Mouse (Mus musculus) ES-E14 (cell line): ENCODE measurements at regions not wholly inside any gene's neighbourhood (a gene's known extent, or its start where the extent isn't known, plus 50 kb on each side); places are given as distances from the start of the nearest gene placed in this dataset.

Experiments
- CHD2 ChIP-seq: IDR thresholded peaks from 2 replicates; pipeline ENCODE4 v1.6.1; 2014; ENCODE audit warnings: mild to moderate bottlenecking, low read depth, low read length, inconsistent platforms
- HCFC1 ChIP-seq: IDR thresholded peaks from 2 replicates; pipeline ENCODE4 v1.6.1; 2012; ENCODE audit warnings: low read length, inconsistent platforms, borderline replicate concordance; ENCODE audit not compliant: insufficient read depth
- MAFK ChIP-seq: IDR thresholded peaks from 2 replicates; pipeline ENCODE4 v1.6.1; 2014; ENCODE audit warnings: mild to moderate bottlenecking, low read depth, low read length, inconsistent platforms; ENCODE audit not compliant: insufficient read depth
- ZC3H11A ChIP-seq: IDR thresholded peaks from 2 replicates; pipeline ENCODE4 v1.6.1; 2012; ENCODE audit warnings: low read depth, mild to moderate bottlenecking, inconsistent platforms, low read length, borderline replicate concordance
- ZNF384 ChIP-seq: IDR thresholded peaks from 2 replicates; pipeline ENCODE4 v1.6.1; 2012; ENCODE audit warnings: low read depth, low read length, inconsistent platforms

GRCm38 (mm10) chr6:105483388-105483787 lies 194.1 kb upstream of the Cntn4 start:
- TF ChIP-seq ZC3H11A (no peak), MAFK (no peak), HCFC1 (no peak), CHD2 (no peak), ZNF384 (no peak)
